Mouse (Mus musculus) forebrain, embryonic 13.5 days (tissue): ENCODE data around the gene Gm49359. TPM values are rescaled to one million over a fixed set of nuclear protein-coding genes. Genes with fewer than 3 reads are reported as not detected.
"Not testable (repeated sequence)": the region's sequence is repeated elsewhere in the genome, so short reads cannot be mapped to it uniquely, and the experiment has no call there.

Experiments used
- ATAC-seq: fragments of 200-750 bp; cut with Nextera tagmentation; 2 replicates; pipeline ENCODE4 v1.8.0; 2017
- H3K27ac ChIP-seq: fragments of 300-500 bp; sonication (generic); 2 replicates; pipeline ENCODE4 v1.5.1; 2015; ENCODE audit warnings: inconsistent platforms, mild to moderate bottlenecking, moderate library complexity
- H3K27me3 ChIP-seq: fragments of 300-500 bp; sonication (generic); 2 replicates; pipeline ENCODE4 v1.6.1; 2015; ENCODE audit warnings: mild to moderate bottlenecking, inconsistent platforms
- H3K36me3 ChIP-seq: fragments of 300-500 bp; sonication (generic); 2 replicates; pipeline ENCODE4 v1.6.1; 2015; ENCODE audit warnings: mild to moderate bottlenecking, inconsistent platforms; ENCODE audit not compliant: poor library complexity, severe bottlenecking
- H3K4me1 ChIP-seq: fragments of 300-500 bp; sonication (generic); 2 replicates; pipeline ENCODE4 v1.6.1; 2015; ENCODE audit warnings: inconsistent platforms
- H3K4me2 ChIP-seq: fragments of 300-500 bp; sonication (generic); 2 replicates; pipeline ENCODE4 v1.6.1; 2015; ENCODE audit warnings: inconsistent platforms, mild to moderate bottlenecking, moderate library complexity
- H3K4me3 ChIP-seq: fragments of 300-500 bp; sonication (generic); 2 replicates; pipeline ENCODE4 v1.5.1; 2015; ENCODE audit warnings: mild to moderate bottlenecking, inconsistent platforms
- H3K9ac ChIP-seq: fragments of 300-500 bp; sonication (generic); 2 replicates; pipeline ENCODE4 v1.6.1; 2015; ENCODE audit warnings: mild to moderate bottlenecking, inconsistent platforms
- H3K9me3 ChIP-seq: fragments of 300-500 bp; sonication (generic); replicated peaks from 2 replicates; pipeline ENCODE4 v1.6.1; 2016; ENCODE audit warnings: inconsistent platforms
- WGBS: fragments of 180-500 bp; shearing (Covaris S2); methylation state at CpG from one replicate; pipeline ENCODE4 v1.1.7; 2015; 5-methylcytosine and 5-hydroxymethylcytosine counted together
- microRNA-seq: library from miRNA; unstranded; fragments of <30 nt; microRNA quantifications from one replicate; pipeline ENCODE4, GENCODE M21; 2016
- polyA plus RNA-seq: library from polyadenylated mRNA; unstranded; fragments of >200 nt; fragmentation: Nextera tagmentation; extraction: Ambion mirVana; gene quantifications from 2 replicates; pipeline ENCODE4 v1.2.1, GENCODE M21; 2015

Gm49359 gene
- polyA plus RNA-seq, result 15.1 and 15.8 TPM in 2 replicates

GRCm38 (mm10) chr13:62466424-62467334 is at the start of gene Gm49359:
Gm49359 (minus strand) TSS chr13:62466832.
- peak within 1 kb of the TSS; percentile 48 for H3K4me2 ChIP-seq
- peak; percentile 100 for ATAC-seq
- not testable (repeated sequence) for H3K27me3 ChIP-seq, H3K9me3 ChIP-seq, H3K4me1 ChIP-seq
- peak within 1 kb of the TSS; percentile 76 for H3K9ac ChIP-seq
- H3K27ac ChIP-seq, result peak within 1 kb of the TSS; percentile 76
- H3K36me3 ChIP-seq, result peaks cover 16% of the 10 kb centered on the region
- 3% methylated on average over 28 of the region's 28 CpGs for WGBS
- H3K4me3 ChIP-seq, result peak within 1 kb of the TSS; percentile 60

- not testable (repeated sequence) for H3K36me3 ChIP-seq, H3K9me3 ChIP-seq, H3K27me3 ChIP-seq, H3K4me2 ChIP-seq, H3K9ac ChIP-seq, H3K27ac ChIP-seq, H3K4me1 ChIP-seq, H3K4me3 ChIP-seq, ATAC-seq
- WGBS, result 89% methylated on average over 1 of the region's 1 CpGs
These were observed 44.2 kb upstream of the Gm49359 start for GRCm38 (mm10) chr13:62510641-62511420.

GRCm38 (mm10) chr13:62472661-62473060 is 6.0 kb upstream of the Gm49359 start:
- WGBS, result 93% methylated on average over 8 of the region's 8 CpGs
- H3K36me3 ChIP-seq, H3K9ac ChIP-seq, H3K4me1 ChIP-seq, H3K9me3 ChIP-seq, ATAC-seq, H3K27me3 ChIP-seq, H3K4me3 ChIP-seq, H3K27ac ChIP-seq, H3K4me2 ChIP-seq: not testable (repeated sequence)

GRCm38 (mm10) chr13:62469947-62470346 is 3.3 kb upstream of the Gm49359 start:
- ATAC-seq, H3K9ac ChIP-seq, H3K4me1 ChIP-seq, H3K9me3 ChIP-seq, H3K27me3 ChIP-seq, H3K36me3 ChIP-seq, H3K27ac ChIP-seq, H3K4me3 ChIP-seq, H3K4me2 ChIP-seq: not testable (repeated sequence)

Small RNAs within 50 kb of the gene (microRNA-seq; reads per million reads assigned to microRNA genes)
- gene Gm22256, result not detected

Other genes starting within 250 kb of the Gm49359 start
- 2.3 and 2.4 TPM in 2 replicates for gene Gm3604, start 83.7 kb downstream of the Gm49359 start, polyA plus RNA-seq
- not detected in 2 replicates for gene Zfp935, start 91.7 kb upstream of the Gm49359 start, polyA plus RNA-seq
- 16.4 and 18.1 TPM in 2 replicates for gene Zfp934, start 104.4 kb upstream of the Gm49359 start, polyA plus RNA-seq
- gene 6720489N17Rik, start 157.3 kb upstream of the Gm49359 start, polyA plus RNA-seq, result 11.9 and 13.4 TPM in 2 replicates